Comparison of ENCODE assay signal across 8 mouse cellular contexts in the genomic region with DNA sequence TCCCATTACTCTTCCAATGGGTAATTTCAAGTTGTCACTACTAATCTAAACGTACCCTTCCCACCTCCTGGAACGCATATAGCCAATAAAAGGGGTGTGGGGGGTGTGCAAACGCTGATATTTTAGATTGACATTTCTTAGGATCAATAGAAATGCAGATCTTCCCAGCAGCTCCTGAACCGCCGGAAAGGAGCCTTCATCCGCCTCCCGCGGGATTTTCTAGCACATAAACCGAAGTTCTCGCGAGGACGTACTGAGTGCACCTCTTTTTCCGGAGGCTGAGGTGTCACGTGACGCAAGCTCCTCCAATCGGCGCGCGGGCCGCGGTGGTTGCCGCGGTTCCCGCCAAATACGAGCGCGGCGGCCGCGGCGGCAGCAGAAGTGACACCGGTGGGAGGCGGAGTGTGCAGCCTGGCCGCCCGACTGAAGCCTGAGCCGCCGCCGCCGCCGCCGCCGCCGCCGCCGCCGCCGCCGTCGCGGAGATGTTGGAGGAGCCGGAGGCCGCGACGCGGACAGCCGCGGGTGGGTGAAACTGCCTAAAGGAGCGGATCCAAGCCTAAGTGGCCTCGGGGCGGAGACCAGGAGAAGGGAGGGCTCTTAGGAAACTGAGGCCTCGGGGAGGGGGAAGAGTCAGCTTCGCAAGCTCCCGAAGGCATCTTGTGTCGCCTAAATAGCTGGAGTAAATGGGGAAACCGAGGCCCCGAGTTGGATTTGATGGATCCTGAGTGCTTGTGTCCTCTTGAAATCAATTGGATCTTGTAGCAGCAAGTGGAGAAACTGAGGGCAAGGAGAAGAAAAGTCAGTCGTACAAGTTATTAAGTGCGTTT. TPM values are rescaled to one million over a fixed set of nuclear protein-coding genes. Genes with fewer than 3 reads are reported as not detected.
DNase-seq lines count a peak whose midpoint lies in the region; ATAC-seq lines count a peak whose summit lies in the region.

Chaf1a (plus strand) TSS at position 410 of the 827 bp plus-strand sequence.

- peak; percentile 94 for DNase-seq in T-cell, adult 2 months (ENCODE audit: low spot score)
- DNase-seq in cerebellum, postnatal 36 days, result peak; percentile 96
- peak; percentile 92 to 98 for DNase-seq in frontal cortex, postnatal 36 days (ENCODE audit: low spot score in 2 of 2)
- DNase-seq in left cerebral cortex, adult 11 months (ENCODE audit: low spot score), result peak; percentile 97
- peak; percentile 98 for DNase-seq in lung, postnatal 4 days
- DNase-seq in retina, postnatal 7 days (ENCODE audit: low read depth, low spot score), result peak; percentile 94
- peak; percentile 83 for DNase-seq in urinary bladder, adult 2 months (ENCODE audit: low spot score)

- H3K4me1 ChIP-seq in hindbrain, embryonic 15.5 days (replicated peaks), result peaks cover 20% of the 10 kb centered on the region

- H3K9me3 ChIP-seq in hindbrain, embryonic 15.5 days, result no peaks in the 10 kb centered on the region

- no peaks in the 10 kb centered on the region for H3K36me3 ChIP-seq in hindbrain, embryonic 15.5 days

- peak within 1 kb of the TSS; percentile 79 for H3K27ac ChIP-seq in hindbrain, embryonic 15.5 days (replicated peaks)

- peak; percentile 88 for ATAC-seq in hindbrain, embryonic 15.5 days (ENCODE audit: low FRiP score, low read depth)

- H3K27me3 ChIP-seq in hindbrain, embryonic 15.5 days, result no peaks in the 10 kb centered on the region

- H3K9ac ChIP-seq in hindbrain, embryonic 15.5 days, result peak within 1 kb of the TSS; percentile 61

- H3K4me3 ChIP-seq in hindbrain, embryonic 15.5 days, result peak within 1 kb of the TSS; percentile 77

- WGBS in hindbrain, embryonic 15.5 days, result 0% methylated on average over 67 of the region's 68 CpGs

- H3K4me2 ChIP-seq in hindbrain, embryonic 15.5 days, result peak within 1 kb of the TSS; percentile 92

RNA-seq across cellular contexts. Expression of gene Chaf1a, which starts in this region (rescaled TPM):
- polyA plus RNA-seq in hindbrain, embryonic 15.5 days (2015; fragmentation: Nextera tagmentation; extraction: Ambion mirVana), result 7.6 and 7.8 TPM in 2 replicates
- polyA plus RNA-seq in urinary bladder, adult 2 months (2012; rRNA removed), result 2.1 and 2.2 TPM in 2 replicates

Comparison
In these comparisons a context has a peak if more than half of its experiments do, and no peak if none do; other contexts are left out.
1. Peak in every context shown above with its lines: DNase-seq, ATAC-seq, H3K4me3 ChIP-seq and H3K27ac ChIP-seq.